Mouse (Mus musculus): ENCODE measurements around the gene Itsn2.

DNA sequence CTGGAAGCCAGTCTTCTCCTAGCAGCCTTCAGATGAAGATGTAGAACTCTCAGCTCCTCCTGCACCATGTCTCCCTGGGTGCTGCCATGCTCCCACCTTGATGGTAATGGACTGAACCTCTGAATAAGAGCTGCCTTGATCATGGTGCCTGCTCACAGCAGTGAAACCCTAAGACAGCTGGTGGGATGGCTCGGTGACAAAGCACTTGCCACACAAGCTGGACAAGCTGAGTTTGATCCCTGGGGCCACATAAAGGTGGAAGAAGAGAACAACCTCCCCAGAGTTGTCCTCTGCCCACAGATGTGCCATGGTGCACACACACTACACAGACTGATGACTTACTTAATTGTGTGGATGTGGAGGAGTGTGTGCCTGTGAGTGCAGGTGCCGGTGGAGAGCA, 95.9 kb downstream of the Itsn2 start:
- no peak for TF ChIP-seq SRF (IDR thresholded peaks at IDR 0.05; ENCODE audit: control insufficient read depth, insufficient read length, low read depth)
- TF ChIP-seq CEBPB (IDR thresholded peaks at IDR 0.05; ENCODE audit: insufficient read depth, poor library complexity, severe bottlenecking) = no peak
- no peak for TF ChIP-seq POLR2A (IDR thresholded peaks at IDR 0.05; ENCODE audit: insufficient read length, low read depth)
- no peak for TF ChIP-seq MYOD1 (IDR thresholded peaks at IDR 0.05; ENCODE audit: control insufficient read depth in 1 of 3, insufficient read length in 2 of 3, low read depth in 2 of 3)
- no peak for TF ChIP-seq TCF3 (IDR thresholded peaks at IDR 0.05; ENCODE audit: insufficient read length, low read depth)
- no peak for TF ChIP-seq MAX (IDR thresholded peaks at IDR 0.05; ENCODE audit: low read depth)
- TF ChIP-seq USF1 (IDR thresholded peaks at IDR 0.05; ENCODE audit: low read depth) = no peak
- no peak for TF ChIP-seq TCF12 (IDR thresholded peaks at IDR 0.05; ENCODE audit: insufficient read depth, poor library complexity, severe bottlenecking)
- TF ChIP-seq POLR2AphosphoS2 (IDR thresholded peaks at IDR 0.05; ENCODE audit: insufficient read length, low read depth) = no peak

Data from myocyte (in vitro differentiated cells).